8 mouse cellular contexts compared by ENCODE assay signal in the genomic region with DNA sequence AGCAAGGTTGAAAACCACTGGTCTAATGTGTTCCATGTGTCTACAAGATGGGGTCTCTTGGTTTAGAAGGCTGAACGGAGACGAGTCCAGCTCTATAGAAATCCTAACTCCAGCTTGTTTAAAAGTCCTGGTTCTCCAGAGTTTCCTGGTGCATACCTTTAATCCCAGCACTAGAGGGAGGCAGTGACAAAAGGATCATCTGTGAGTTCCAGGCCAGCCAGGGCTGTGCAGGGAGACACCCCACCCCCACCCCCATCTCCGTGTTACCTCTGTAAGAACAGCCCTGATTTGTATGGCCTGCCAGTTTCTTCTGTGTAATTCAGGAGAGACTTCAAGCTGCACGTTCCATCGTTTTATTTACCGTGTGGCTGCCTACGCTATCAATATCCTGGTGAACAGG. TPM values are rescaled to one million over a fixed set of nuclear protein-coding genes. Genes with fewer than 3 reads are reported as not detected.
DNase-seq lines count a peak whose midpoint lies in the region; ATAC-seq lines count a peak whose summit lies in the region.

No protein-coding gene starts in this region.

- DNase-seq in frontal cortex, postnatal 25 days (ENCODE audit: low spot score in 2 of 2), result no peak
- DNase-seq in NIH3T3 (ENCODE audit: low read depth), result peak; percentile 73
- peak; percentile 18 for DNase-seq in hindlimb bud, embryonic 11.5 days (ENCODE audit: extremely low spot score, low read depth, low spot score)
- no peak for DNase-seq in spleen, adult 18-20 months
- no peak for DNase-seq in heart, adult 11 months

- WGBS in liver, embryonic 15.5 days (ENCODE audit: insufficient replicate concordance), result 34% methylated on average over 7 of the region's 7 CpGs
- WGBS in stomach, embryonic 15.5 days, result 48% methylated on average over 7 of the region's 7 CpGs

- peak overlapping the region; percentile 35 for H3K4me2 ChIP-seq in liver, embryonic 15.5 days
- H3K4me2 ChIP-seq in stomach, embryonic 15.5 days, result no peak overlapping the region

- peaks cover 13% of the 10 kb centered on the region for H3K4me1 ChIP-seq in liver, embryonic 15.5 days (replicated peaks)
- H3K4me1 ChIP-seq in stomach, embryonic 15.5 days, result peaks cover 8% of the 10 kb centered on the region; the same call in 1 of the 2 replicates

- H3K9me3 ChIP-seq in liver, embryonic 15.5 days (replicated peaks), result no peaks in the 10 kb centered on the region
- H3K9me3 ChIP-seq in stomach, embryonic 15.5 days, result no peaks in the 10 kb centered on the region

- peak; percentile 57 for ATAC-seq in frontal cortex, adult (ENCODE audit: low TSS enrichment)
- peak; percentile 69; the same call in 1 of the 2 replicates for ATAC-seq in liver, embryonic 15.5 days (ENCODE audit: insufficient read depth)
- ATAC-seq in stomach, embryonic 15.5 days (ENCODE audit: insufficient read depth, low FRiP score, low read depth), result no peak

- peak overlapping the region; percentile 59; the same call in 1 of the 2 replicates for H3K27ac ChIP-seq in liver, embryonic 15.5 days (replicated peaks)
- peak overlapping the region; percentile 28; the same call in 1 of the 2 replicates for H3K27ac ChIP-seq in stomach, embryonic 15.5 days

- no peak overlapping the region for H3K9ac ChIP-seq in liver, embryonic 15.5 days
- no peak overlapping the region for H3K9ac ChIP-seq in stomach, embryonic 15.5 days

- H3K27me3 ChIP-seq in liver, embryonic 15.5 days, result no peaks in the 10 kb centered on the region
- H3K27me3 ChIP-seq in stomach, embryonic 15.5 days (replicated peaks), result no peaks in the 10 kb centered on the region

- peaks cover 20% of the 10 kb centered on the region for H3K36me3 ChIP-seq in liver, embryonic 15.5 days (replicated peaks)
- no peaks in the 10 kb centered on the region for H3K36me3 ChIP-seq in stomach, embryonic 15.5 days

- H3K4me3 ChIP-seq in liver, embryonic 15.5 days (replicated peaks), result no peak overlapping the region
- H3K4me3 ChIP-seq in stomach, embryonic 15.5 days (replicated peaks), result no peak overlapping the region

RNA-seq across cellular contexts. Expression of a gene that starts 8.7 kb away (rescaled TPM):
- polyA plus RNA-seq in liver, embryonic 15.5 days (2015; fragmentation: Nextera tagmentation; extraction: Ambion mirVana), result 1.2 TPM in 1 of 2 replicates, not detected in the other
- polyA plus RNA-seq in stomach, embryonic 15.5 days (2015; fragmentation: Nextera tagmentation; extraction: Ambion mirVana), result 0.77 and 2.3 TPM in 2 replicates

RNA-seq across cellular contexts. Expression of a gene that starts 49.1 kb away (rescaled TPM):
- polyA plus RNA-seq in liver, embryonic 15.5 days (2015; fragmentation: Nextera tagmentation; extraction: Ambion mirVana), result 0.58 and 0.62 TPM in 2 replicates
- 1.9 and 2.2 TPM in 2 replicates for polyA plus RNA-seq in stomach, embryonic 15.5 days (2015; fragmentation: Nextera tagmentation; extraction: Ambion mirVana)

Comparison
In these comparisons a context has a peak if more than half of its experiments do, and no peak if none do; other contexts are left out.
1. DNase-seq: peak in NIH3T3 (single experiment) and hindlimb bud, embryonic 11.5 days (single experiment); none in frontal cortex, postnatal 25 days (0 of 2), spleen, adult 18-20 months (0 of 2) and heart, adult 11 months (single experiment).